Mouse (Mus musculus) lung, postnatal 0 days (tissue): ENCODE data around the gene Gm10310. TPM values are rescaled to one million over a fixed set of nuclear protein-coding genes. Genes with fewer than 3 reads are reported as not detected.
"Not testable (repeated sequence)": the region's sequence is repeated elsewhere in the genome, so short reads cannot be mapped to it uniquely, and the experiment has no call there.

Experiments used
- ATAC-seq: fragments of 200-750 bp; cut with Nextera tagmentation; 2 replicates; pipeline ENCODE4 v1.8.0; 2017; ENCODE audit warnings: moderate library complexity
- DNase-seq: peaks from one replicate; pipeline ENCODE4 v3.0.0-alpha.2; 2016; ENCODE audit warnings: low spot score
- H3K27ac ChIP-seq: fragments of 300-500 bp; sonication (generic); 2 replicates; pipeline ENCODE4 v1.5.1; 2014; ENCODE audit warnings: antibody characterized with exemption, mild to moderate bottlenecking, low read length, mixed read lengths
- H3K27me3 ChIP-seq: fragments of 300-500 bp; sonication (generic); replicated peaks from 2 replicates; pipeline ENCODE4 v1.6.1; 2014; ENCODE audit warnings: low read length, mixed read lengths; ENCODE audit not compliant: insufficient read depth
- H3K36me3 ChIP-seq: fragments of 300-500 bp; sonication (generic); 2 replicates; pipeline ENCODE4 v1.6.1; 2014; ENCODE audit warnings: low read length, mixed read lengths; ENCODE audit not compliant: insufficient read depth
- H3K4me1 ChIP-seq: fragments of 300-500 bp; sonication (generic); 2 replicates; pipeline ENCODE4 v1.6.1; 2014; ENCODE audit warnings: antibody characterized with exemption, low read depth, low read length, mixed read lengths; ENCODE audit not compliant: insufficient read depth
- H3K4me2 ChIP-seq: fragments of 300-500 bp; sonication (generic); replicated peaks from 2 replicates; pipeline ENCODE4 v1.6.1; 2014; ENCODE audit warnings: low read depth, mild to moderate bottlenecking, low read length, moderate library complexity, mixed read lengths
- H3K4me3 ChIP-seq: fragments of 300-500 bp; sonication (generic); 2 replicates; pipeline ENCODE4 v1.5.1; 2014; ENCODE audit warnings: low read depth, low read length
- H3K9ac ChIP-seq: fragments of 300-500 bp; sonication (generic); replicated peaks from 2 replicates; pipeline ENCODE4 v1.6.1; 2014; ENCODE audit warnings: low read depth, mild to moderate bottlenecking
- H3K9me3 ChIP-seq: fragments of 300-500 bp; sonication (generic); 2 replicates; pipeline ENCODE4 v1.6.1; 2016; ENCODE audit warnings: low read length, mixed read lengths
- CTCF ChIP-seq: IDR thresholded peaks from 2 replicates; pipeline ENCODE4 v1.5.1; 2016; ENCODE audit warnings: antibody characterized with exemption, mild to moderate bottlenecking
- EP300 ChIP-seq: IDR thresholded peaks from 2 replicates; pipeline ENCODE4 v1.6.1; 2016; ENCODE audit warnings: antibody characterized with exemption, mild to moderate bottlenecking, control low read depth
- WGBS: fragments of 180-500 bp; shearing (Covaris S2); extraction: QIAGEN DNeasy Blood & Tissue Kit; methylation state at CpG from one replicate; pipeline ENCODE4 v1.1.7; 2014; 5-methylcytosine and 5-hydroxymethylcytosine counted together
- polyA plus RNA-seq: library from polyadenylated mRNA; unstranded; fragments of >200 nt; fragmentation: Nextera tagmentation; extraction: Ambion mirVana; gene quantifications from 2 replicates; pipeline ENCODE4 v1.2.1, GENCODE M21; 2015

Gm10310 gene
- not detected in 2 replicates for polyA plus RNA-seq

GRCm38 (mm10) chr10:129984962-129985361, at the start of gene Gm10310:
Gm10310 (minus strand) TSS chr10:129985062.
- not testable (repeated sequence) for H3K27ac ChIP-seq, ATAC-seq, H3K4me2 ChIP-seq, H3K4me3 ChIP-seq, H3K4me1 ChIP-seq, DNase-seq, H3K9me3 ChIP-seq, H3K36me3 ChIP-seq, H3K9ac ChIP-seq, H3K27me3 ChIP-seq
- no CpG with 5 or more reads among the region's 1 CpGs for WGBS

- TF ChIP-seq EP300 = no peak
- no peak for TF ChIP-seq CTCF
These were observed 45.2 kb upstream of the Gm10310 start, which contains the start of gene Olfr821 for GRCm38 (mm10) chr10:130030048-130030447. Olfr821 (plus strand) TSS chr10:130030348.

GRCm38 (mm10) chr10:130012321-130012720, 27.5 kb upstream of the Gm10310 start, which contains the start of gene Olfr820:
Olfr820 (plus strand) TSS chr10:130012621.
- Histone ChIP-seq H3K4me2 (no peak within 1 kb of the TSS), H3K36me3 (no peaks in the 10 kb centered on the region)

More at GRCm38 (mm10) chr10:130030048-130030447, 45.2 kb upstream of the Gm10310 start, which contains the start of gene Olfr821:
- no peaks in the 10 kb centered on the region for H3K9me3 ChIP-seq
- no peak for ATAC-seq
- H3K4me1 ChIP-seq = no peaks in the 10 kb centered on the region
- H3K9ac ChIP-seq = no peak within 1 kb of the TSS
- H3K4me2 ChIP-seq = no peak within 1 kb of the TSS
- no peak for DNase-seq
- H3K27ac ChIP-seq = no peak within 1 kb of the TSS
- no peak within 1 kb of the TSS for H3K4me3 ChIP-seq
- H3K36me3 ChIP-seq = no peaks in the 10 kb centered on the region
- no peaks in the 10 kb centered on the region for H3K27me3 ChIP-seq

GRCm38 (mm10) chr10:130005366-130005765, 20.5 kb upstream of the Gm10310 start:
- not testable (repeated sequence) for H3K27me3 ChIP-seq, H3K9me3 ChIP-seq, H3K4me2 ChIP-seq, H3K4me1 ChIP-seq, H3K4me3 ChIP-seq, ATAC-seq, DNase-seq, H3K27ac ChIP-seq, H3K36me3 ChIP-seq, H3K9ac ChIP-seq
- WGBS = 80% methylated on average over 4 of the region's 4 CpGs

More at GRCm38 (mm10) chr10:130012321-130012720, 27.5 kb upstream of the Gm10310 start, which contains the start of gene Olfr820:
- Histone ChIP-seq H3K4me3 (no peak within 1 kb of the TSS), H3K27me3 (no peaks in the 10 kb centered on the region), H3K27ac (no peak within 1 kb of the TSS), H3K9ac (no peak within 1 kb of the TSS), H3K9me3 (no peaks in the 10 kb centered on the region), H3K4me1 (no peaks in the 10 kb centered on the region)
- DNase-seq (no peak), ATAC-seq (no peak)
- TF ChIP-seq CTCF (no peak), EP300 (no peak)

GRCm38 (mm10) chr10:130004104-130004503, 19.2 kb upstream of the Gm10310 start:
- not testable (repeated sequence) for H3K36me3 ChIP-seq, H3K4me1 ChIP-seq, ATAC-seq, H3K4me2 ChIP-seq, H3K27ac ChIP-seq, H3K4me3 ChIP-seq, DNase-seq, H3K9ac ChIP-seq, H3K27me3 ChIP-seq, H3K9me3 ChIP-seq
- WGBS = 79% methylated on average over 4 of the region's 4 CpGs

- not testable (repeated sequence) for DNase-seq, H3K4me1 ChIP-seq, H3K27me3 ChIP-seq, H3K4me2 ChIP-seq, H3K27ac ChIP-seq, H3K9me3 ChIP-seq, H3K36me3 ChIP-seq, H3K9ac ChIP-seq, H3K4me3 ChIP-seq, ATAC-seq
- no CpG with 5 or more reads among the region's 3 CpGs for WGBS
These were observed 3.0 kb downstream of the Gm10310 start for GRCm38 (mm10) chr10:129981867-129982266.

- H3K9me3 ChIP-seq, H3K4me3 ChIP-seq, H3K4me1 ChIP-seq, H3K27ac ChIP-seq, H3K4me2 ChIP-seq, H3K9ac ChIP-seq, ATAC-seq, H3K27me3 ChIP-seq, H3K36me3 ChIP-seq, DNase-seq: not testable (repeated sequence)
- WGBS = no CpG with 5 or more reads among the region's 2 CpGs
These were observed 8.8 kb downstream of the Gm10310 start, which contains the start of gene Olfr247 for GRCm38 (mm10) chr10:129976040-129976439. Olfr247 (minus strand) TSS chr10:129976140.

- not testable (repeated sequence) for H3K4me3 ChIP-seq, H3K4me1 ChIP-seq, H3K36me3 ChIP-seq, H3K9me3 ChIP-seq, DNase-seq, H3K27me3 ChIP-seq, ATAC-seq, H3K9ac ChIP-seq, H3K27ac ChIP-seq, H3K4me2 ChIP-seq
- WGBS = no CpG with 5 or more reads among the region's 3 CpGs
These were observed 11.9 kb downstream of the Gm10310 start for GRCm38 (mm10) chr10:129972994-129973393.

- H3K4me1 ChIP-seq, DNase-seq, H3K4me2 ChIP-seq, H3K4me3 ChIP-seq, H3K9ac ChIP-seq, H3K9me3 ChIP-seq, H3K27ac ChIP-seq, ATAC-seq, H3K27me3 ChIP-seq, H3K36me3 ChIP-seq: not testable (repeated sequence)
- 74% methylated on average over 2 of the region's 2 CpGs for WGBS
These were observed 17.7 kb downstream of the Gm10310 start, which contains the start of gene Olfr819 for GRCm38 (mm10) chr10:129967166-129967565. Olfr819 (minus strand) TSS chr10:129967266.
